Mouse (Mus musculus) embryonic facial prominence, embryonic 13.5 days (tissue): Measurements from ENCODE around the gene Arhgef10l. TPM values are rescaled to one million over a fixed set of nuclear protein-coding genes. Genes with fewer than 3 reads are reported as not detected.

Source experiments
- ATAC-seq: fragments of 200-750 bp; cut with Nextera tagmentation; 2 replicates; pipeline ENCODE4 v1.8.0; 2017; ENCODE audit warnings: low read depth; ENCODE audit not compliant: insufficient number of reproducible peaks, insufficient read depth, low FRiP score, low TSS enrichment
- H3K27ac ChIP-seq: fragments of 300-500 bp; sonication (generic); 2 replicates; pipeline ENCODE4 v1.5.1; 2015; ENCODE audit warnings: moderate library complexity, mild to moderate bottlenecking, inconsistent platforms
- H3K27me3 ChIP-seq: fragments of 300-500 bp; sonication (generic); 2 replicates; pipeline ENCODE4 v1.6.1; 2015; ENCODE audit warnings: mild to moderate bottlenecking, inconsistent platforms
- H3K36me3 ChIP-seq: fragments of 300-500 bp; sonication (generic); 2 replicates; pipeline ENCODE4 v1.6.1; 2015; ENCODE audit warnings: mild to moderate bottlenecking, inconsistent platforms
- H3K4me1 ChIP-seq: fragments of 300-500 bp; sonication (generic); 2 replicates; pipeline ENCODE4 v1.6.1; 2015; ENCODE audit warnings: inconsistent platforms
- H3K4me2 ChIP-seq: fragments of 300-500 bp; sonication (generic); 2 replicates; pipeline ENCODE4 v1.6.1; 2015; ENCODE audit warnings: moderate library complexity, mild to moderate bottlenecking, inconsistent platforms
- H3K4me3 ChIP-seq: fragments of 300-500 bp; sonication (generic); 2 replicates; pipeline ENCODE4 v1.5.1; 2015; ENCODE audit warnings: mild to moderate bottlenecking, inconsistent platforms
- H3K9ac ChIP-seq: fragments of 300-500 bp; sonication (generic); 2 replicates; pipeline ENCODE4 v1.6.1; 2015; ENCODE audit warnings: mild to moderate bottlenecking, inconsistent platforms
- H3K9me3 ChIP-seq: fragments of 300-500 bp; sonication (generic); 2 replicates; pipeline ENCODE4 v1.6.1; 2016; ENCODE audit warnings: inconsistent platforms
- WGBS: fragments of 180-500 bp; shearing (Covaris S2); methylation state at CpG from one replicate; pipeline ENCODE4 v1.1.7; 2015; ENCODE audit warnings: mixed read lengths; 5-methylcytosine and 5-hydroxymethylcytosine counted together
- polyA plus RNA-seq: library from polyadenylated mRNA; unstranded; fragments of >200 nt; fragmentation: Nextera tagmentation; extraction: Ambion mirVana; gene quantifications from 2 replicates; pipeline ENCODE4 v1.2.1, GENCODE M21; 2015

Gene Arhgef10l
- polyA plus RNA-seq, 1 experiment from 2014 or later = 11.5 TPM

DNA sequence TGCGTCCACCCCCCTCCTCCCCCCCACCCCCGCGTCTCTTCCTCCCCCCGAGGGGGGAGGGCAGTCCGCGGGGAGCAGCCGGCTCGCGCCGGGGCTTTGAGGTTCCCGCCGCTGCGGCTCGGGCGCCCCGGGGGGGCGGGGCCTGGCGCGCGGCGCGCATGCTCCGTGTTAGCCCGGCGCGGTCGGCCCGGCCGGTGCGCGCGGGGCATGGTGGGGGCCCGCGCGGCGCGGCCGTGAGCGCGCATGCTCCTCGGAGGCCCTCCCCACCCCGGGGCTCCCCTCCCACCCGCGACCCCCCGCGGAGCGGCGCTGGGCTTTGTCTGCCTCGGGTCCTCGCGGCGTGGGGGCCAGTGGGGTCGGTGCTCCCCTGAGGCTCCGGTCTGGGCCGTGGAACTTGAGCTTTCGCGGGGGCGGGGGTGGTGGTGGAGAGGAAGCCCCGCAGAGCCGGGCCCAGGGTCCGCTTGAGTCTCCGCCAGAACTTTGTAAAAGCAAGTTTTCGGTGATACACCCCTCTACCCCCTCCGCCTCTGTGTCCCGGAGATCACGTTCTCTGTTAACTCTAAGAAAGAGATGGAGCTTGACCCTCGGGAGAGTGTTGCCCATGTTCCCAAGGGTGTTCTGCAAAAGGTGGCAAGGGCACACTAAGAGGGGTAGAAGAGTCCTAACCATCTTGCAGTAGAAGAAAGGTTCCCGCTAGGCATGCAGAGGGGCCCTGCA is 37.0 kb upstream of the Arhgef10l start:
- Histone ChIP-seq H3K36me3 (peaks cover 36% of the 10 kb centered on the region), H3K9me3 (no peaks in the 10 kb centered on the region), H3K4me2 (peak overlapping the region; percentile 92), H3K4me1 (peaks cover 60% of the 10 kb centered on the region), H3K27me3 (peaks cover 17% of the 10 kb centered on the region; the same call in 1 of the 2 replicates), H3K9ac (peak overlapping the region; percentile 97), H3K27ac (peak overlapping the region; percentile 99), H3K4me3 (peak overlapping the region; percentile 94)
- under 1% methylated on average over 45 of the region's 68 CpGs for WGBS
- ATAC-seq = peak; percentile 72

DNA sequence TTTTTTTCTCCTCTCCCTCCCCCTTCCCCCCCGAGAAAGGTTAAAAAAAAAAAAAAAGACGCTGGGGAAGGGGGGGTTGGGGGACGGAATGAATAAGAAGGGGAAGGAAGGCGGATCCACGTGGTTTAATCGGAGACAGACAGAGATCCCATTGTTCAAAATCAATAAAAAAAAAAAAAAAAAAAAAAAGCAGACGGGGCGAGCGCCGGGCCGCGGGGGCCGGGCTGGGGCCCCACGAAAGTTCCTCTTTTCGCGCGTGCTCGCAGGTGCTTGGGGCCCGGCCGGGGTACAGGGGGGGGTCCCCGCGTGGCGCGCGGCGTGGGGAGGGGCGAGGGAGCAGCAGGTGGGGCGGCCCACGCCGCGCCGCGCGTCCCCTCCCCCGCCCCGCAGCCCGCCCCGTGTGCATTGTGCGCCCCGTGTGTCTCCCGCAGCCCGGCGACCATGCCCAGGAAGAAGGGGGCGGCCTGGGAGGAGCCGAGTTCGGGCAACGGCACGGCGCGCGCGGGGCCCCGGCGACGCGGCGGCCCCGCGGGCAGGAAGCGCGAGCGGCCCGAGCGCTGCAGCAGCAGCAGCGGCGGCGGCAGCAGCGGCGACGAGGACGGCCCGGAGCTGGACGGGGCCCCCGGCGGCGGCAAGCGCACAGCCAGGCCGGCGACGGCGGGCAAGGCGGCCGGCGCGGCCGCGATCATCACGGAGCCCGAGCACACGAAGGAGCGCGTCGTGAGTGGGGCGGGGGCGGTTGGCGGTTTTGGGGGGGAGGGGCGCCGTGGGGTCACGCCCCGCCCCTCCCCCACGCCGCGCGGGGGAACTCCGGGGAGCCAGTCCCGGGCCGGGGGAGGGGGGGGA is 36.1 kb upstream of the Arhgef10l start:
- ATAC-seq = no peak
- peaks cover 54% of the 10 kb centered on the region for H3K4me1 ChIP-seq
- 0% methylated on average over 54 of the region's 107 CpGs for WGBS

DNA sequence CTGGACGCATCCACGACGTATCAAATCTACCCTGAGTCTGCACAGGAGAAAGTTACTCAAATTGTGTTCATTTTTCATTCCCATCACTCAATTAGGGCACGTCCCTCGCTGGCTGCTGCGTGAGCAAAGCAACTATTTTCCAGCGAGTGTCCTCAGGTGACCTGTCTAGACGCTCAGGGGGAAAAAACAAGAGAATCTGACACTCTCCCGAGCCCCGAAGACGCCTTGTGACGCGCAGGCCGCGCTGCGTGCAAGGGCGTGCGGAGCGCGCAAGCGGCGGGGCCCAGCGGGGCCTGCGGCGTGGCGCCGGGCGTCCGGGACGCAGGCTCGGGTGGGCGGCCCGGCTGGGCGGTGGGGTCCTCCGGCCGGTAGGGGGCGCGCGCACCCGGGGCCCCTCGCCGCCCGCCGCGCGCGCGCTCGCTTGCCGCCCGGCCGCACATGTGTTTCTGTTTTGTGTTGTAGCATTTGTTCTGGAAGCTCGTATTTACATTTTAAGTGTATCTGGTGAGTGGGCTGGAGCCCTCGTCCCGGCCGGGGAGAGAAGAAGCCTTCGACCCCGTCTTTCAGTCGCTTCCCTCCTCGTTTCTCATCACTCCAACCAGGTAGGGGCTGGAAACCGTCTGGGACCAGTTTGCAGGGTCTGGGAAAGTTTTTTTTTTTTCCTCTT is 35.4 kb upstream of the Arhgef10l start:
- Histone ChIP-seq H3K27ac (peak overlapping the region; percentile 99), H3K9me3 (no peaks in the 10 kb centered on the region), H3K4me2 (peak overlapping the region; percentile 92), H3K9ac (peak overlapping the region; percentile 97), H3K27me3 (peaks cover 17% of the 10 kb centered on the region; the same call in 1 of the 2 replicates), H3K4me3 (peak overlapping the region; percentile 94), H3K4me1 (peaks cover 51% of the 10 kb centered on the region), H3K36me3 (peaks cover 20% of the 10 kb centered on the region)
- under 1% methylated on average over 59 of the region's 61 CpGs for WGBS
- ATAC-seq = peak; percentile 59

More for the DNA sequence above, 36.1 kb upstream of the Arhgef10l start:
- peaks cover 28% of the 10 kb centered on the region for H3K36me3 ChIP-seq
- peak overlapping the region; percentile 99 for H3K27ac ChIP-seq
- peak overlapping the region; percentile 97 for H3K9ac ChIP-seq
- no peaks in the 10 kb centered on the region for H3K9me3 ChIP-seq
- peak overlapping the region; percentile 92 for H3K4me2 ChIP-seq
- H3K4me3 ChIP-seq = peak overlapping the region; percentile 94
- H3K27me3 ChIP-seq = peaks cover 17% of the 10 kb centered on the region; the same call in 1 of the 2 replicates

DNA sequence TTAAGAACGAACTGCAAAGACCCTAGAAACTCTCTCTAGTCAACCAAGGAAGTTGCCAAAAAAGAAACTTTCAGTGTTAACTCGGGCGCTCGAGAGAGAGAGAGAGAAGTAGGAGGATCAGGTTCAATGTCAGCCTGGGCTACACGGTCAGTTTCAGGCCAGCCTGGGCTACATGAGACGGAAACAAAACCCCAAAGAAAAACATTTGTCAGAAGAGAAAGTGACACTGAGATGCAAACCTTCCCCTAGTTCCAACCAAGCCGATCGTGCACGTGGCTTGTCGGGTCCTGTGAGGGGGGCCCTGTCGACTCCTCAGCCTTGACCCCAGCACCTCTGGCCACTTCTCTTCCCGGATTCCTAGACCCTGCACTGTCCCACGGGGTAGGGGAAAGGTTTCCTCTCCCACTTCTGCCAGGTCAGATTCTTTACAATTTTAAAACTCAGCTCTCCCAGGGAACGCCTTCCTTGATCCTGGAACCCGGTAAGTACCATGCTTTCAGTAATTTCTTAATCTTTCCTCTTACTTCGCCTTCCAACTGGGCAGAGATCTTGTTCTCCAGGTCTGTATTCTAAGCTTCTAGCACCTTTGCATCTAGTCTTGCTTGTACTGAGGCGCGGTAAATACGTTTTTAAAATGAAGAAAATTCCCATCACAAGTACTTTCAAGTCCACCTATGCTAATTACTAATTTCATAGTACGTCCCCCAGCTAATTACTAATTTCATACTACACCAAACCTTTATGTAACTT is 34.6 kb upstream of the Arhgef10l start, which contains the start of gene Rcc2:
Gene Rcc2, plus strand, starts transcription at position 273 of the 750 bp plus-strand sequence.
- peak within 1 kb of the TSS; percentile 99 for H3K27ac ChIP-seq
- peak within 1 kb of the TSS; percentile 94 for H3K4me3 ChIP-seq
- no peak for ATAC-seq
- H3K4me2 ChIP-seq = peak within 1 kb of the TSS; percentile 92
- H3K36me3 ChIP-seq = peaks cover 13% of the 10 kb centered on the region
- H3K9ac ChIP-seq = peak within 1 kb of the TSS; percentile 97
- peaks cover 17% of the 10 kb centered on the region; the same call in 1 of the 2 replicates for H3K27me3 ChIP-seq
- H3K4me1 ChIP-seq = peaks cover 44% of the 10 kb centered on the region
- whole genome bisulfite sequencing = 4% methylated on average over 20 of the region's 20 CpGs
- no peaks in the 10 kb centered on the region for H3K9me3 ChIP-seq

DNA sequence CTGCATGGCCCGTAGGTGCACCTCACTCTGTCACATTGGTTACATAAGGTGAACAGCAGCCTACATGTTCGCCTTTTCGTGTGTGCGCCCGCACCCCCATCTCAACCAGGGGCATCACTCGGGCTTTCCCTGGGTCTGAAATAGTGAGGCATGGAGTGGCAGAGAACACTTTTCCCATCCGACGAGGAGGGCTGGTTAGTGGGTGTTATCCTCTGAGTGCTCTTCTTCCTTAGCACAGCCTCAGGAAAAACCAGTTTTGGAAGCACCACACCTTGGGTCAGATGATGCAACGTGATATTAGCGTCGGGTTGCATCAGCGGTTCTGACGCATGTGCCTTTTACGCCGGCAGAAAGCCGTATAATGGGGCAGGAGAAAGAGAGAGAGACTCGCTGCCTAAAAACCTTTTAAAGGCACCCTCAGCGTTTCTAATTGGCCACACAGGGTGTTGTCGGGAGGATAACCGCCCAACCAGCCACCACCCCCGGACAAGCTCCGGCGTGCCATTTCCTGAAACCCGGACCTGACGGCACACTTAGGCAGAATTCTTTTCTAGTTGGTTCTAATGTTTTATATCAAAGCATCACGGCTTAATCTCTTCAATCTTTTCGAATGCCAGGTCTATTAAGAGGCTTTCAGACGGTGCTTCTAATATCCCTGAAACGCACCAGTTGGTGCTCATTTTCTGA is 33.8 kb upstream of the Arhgef10l start:
- Histone ChIP-seq H3K9me3 (no peaks in the 10 kb centered on the region), H3K4me1 (peaks cover 37% of the 10 kb centered on the region), H3K4me3 (peak overlapping the region; percentile 94), H3K36me3 (peaks cover 6% of the 10 kb centered on the region), H3K27ac (peak overlapping the region; percentile 99), H3K27me3 (peaks cover 17% of the 10 kb centered on the region; the same call in 1 of the 2 replicates), H3K4me2 (peak overlapping the region; percentile 92), H3K9ac (peak overlapping the region; percentile 97)
- ATAC-seq = no peak
- 5% methylated on average over 29 of the region's 29 CpGs for WGBS

GRCm38 (mm10) chr4:140695675-140696585 is 30.1 kb upstream of the Arhgef10l start:
- peaks cover 20% of the 10 kb centered on the region for H3K4me1 ChIP-seq
- no peak overlapping the region for H3K4me2 ChIP-seq
- 79% methylated on average over 14 of the region's 14 CpGs for WGBS
- H3K9ac ChIP-seq = no peak overlapping the region
- no peak for ATAC-seq
- no peaks in the 10 kb centered on the region for H3K36me3 ChIP-seq
- H3K4me3 ChIP-seq = no peak overlapping the region
- no peaks in the 10 kb centered on the region for H3K9me3 ChIP-seq
- H3K27me3 ChIP-seq = peaks cover 17% of the 10 kb centered on the region; the same call in 1 of the 2 replicates
- H3K27ac ChIP-seq = no peak overlapping the region

DNA sequence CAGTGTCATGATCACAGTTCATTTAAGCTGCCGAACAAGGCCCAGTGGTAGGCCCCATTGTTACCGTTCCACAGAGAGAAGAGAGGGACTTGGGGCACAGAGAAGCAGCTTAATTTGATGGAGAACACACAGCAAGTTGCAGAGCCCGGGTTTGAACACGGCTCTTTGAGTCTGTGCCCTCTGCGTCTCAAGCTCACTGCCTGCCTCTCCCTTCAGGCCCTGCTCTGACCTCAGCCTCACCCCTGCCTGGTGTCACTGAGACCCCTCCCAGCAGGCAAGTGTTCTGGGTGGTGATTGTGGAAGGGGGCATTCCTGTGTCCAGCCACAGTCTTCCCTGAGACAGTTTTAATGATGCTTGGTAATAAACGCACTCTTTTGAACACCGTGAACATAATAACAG is 29.3 kb upstream of the Arhgef10l start:
- Histone ChIP-seq H3K4me1 (peaks cover 12% of the 10 kb centered on the region), H3K9me3 (no peaks in the 10 kb centered on the region), H3K4me3 (no peak overlapping the region), H3K27me3 (peaks cover 14% of the 10 kb centered on the region; the same call in 1 of the 2 replicates), H3K4me2 (no peak overlapping the region), H3K9ac (no peak overlapping the region), H3K27ac (no peak overlapping the region), H3K36me3 (no peaks in the 10 kb centered on the region)
- no peak for ATAC-seq
- 72% methylated on average over 7 of the region's 7 CpGs for WGBS

- 31% methylated on average over 1 of the region's 1 CpGs for WGBS
Measured at GRCm38 (mm10) chr4:140694551-140695060, 28.8 kb upstream of the Arhgef10l start.

DNA sequence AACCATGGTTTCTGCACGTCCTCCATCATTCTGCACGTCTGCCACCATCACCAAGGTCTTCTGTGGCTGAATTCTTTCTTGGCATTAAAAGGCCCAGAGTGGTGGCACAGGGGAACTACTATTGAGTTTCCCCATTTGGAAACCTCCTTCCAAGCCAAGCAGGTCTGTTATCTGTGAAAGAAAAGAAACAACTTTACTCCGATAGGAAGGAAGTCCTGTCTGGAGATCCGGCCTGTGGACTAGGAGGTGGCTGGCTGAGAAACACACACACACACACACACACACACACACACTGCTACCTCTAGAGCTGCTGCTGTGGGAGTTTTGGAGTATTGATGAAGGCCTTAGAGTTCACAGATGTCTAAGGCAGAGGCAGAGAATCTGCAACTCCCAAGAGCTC is 27.7 kb upstream of the Arhgef10l start:
- no peaks in the 10 kb centered on the region for H3K9me3 ChIP-seq
- 71% methylated on average over 4 of the region's 4 CpGs for WGBS

More at GRCm38 (mm10) chr4:140694551-140695060, 28.8 kb upstream of the Arhgef10l start:
- no peaks in the 10 kb centered on the region for H3K36me3 ChIP-seq
- H3K27me3 ChIP-seq = peaks cover 14% of the 10 kb centered on the region; the same call in 1 of the 2 replicates
- no peak overlapping the region for H3K27ac ChIP-seq
- no peak overlapping the region for H3K4me3 ChIP-seq
- no peak overlapping the region for H3K4me2 ChIP-seq
- no peaks in the 10 kb centered on the region for H3K9me3 ChIP-seq
- no peak overlapping the region for H3K9ac ChIP-seq
- ATAC-seq = no peak
- peaks cover 7% of the 10 kb centered on the region for H3K4me1 ChIP-seq

More for the DNA sequence above, 27.7 kb upstream of the Arhgef10l start:
- Histone ChIP-seq H3K27me3 (peaks cover 3% of the 10 kb centered on the region; the same call in 1 of the 2 replicates), H3K4me1 (peaks cover 2% of the 10 kb centered on the region; the same call in 1 of the 2 replicates), H3K9ac (no peak overlapping the region), H3K4me3 (no peak overlapping the region), H3K36me3 (no peaks in the 10 kb centered on the region), H3K27ac (no peak overlapping the region), H3K4me2 (no peak overlapping the region)
- no peak for ATAC-seq
